Mouse (Mus musculus): ENCODE data around the gene Man1b1. TPM values are rescaled to one million over a fixed set of nuclear protein-coding genes. Genes with fewer than 3 reads are reported as not detected.

The Man1b1 gene
- polyA plus RNA-seq, 2 experiments: 6.6 to 25.4 TPM

- no peaks in the 10 kb centered on the region for H3K9me3 ChIP-seq (ENCODE audit: control insufficient read depth, low read length)
- no peaks in the 10 kb centered on the region; a peak in 1 of 4 replicates for H3K4me1 ChIP-seq (replicated peaks; ENCODE audit: control insufficient read depth in 2 of 2, insufficient read depth in 2 of 2, low read length in 1 of 2)
- H3K9ac ChIP-seq (replicated peaks): no peak overlapping the region
- no peak for ATAC-seq (ENCODE audit: insufficient read depth)
- 20% methylated on average over 3 of the region's 3 CpGs for WGBS (ENCODE audit: insufficient replicate concordance)
- H3K36me3 ChIP-seq (replicated peaks; ENCODE audit: control insufficient read depth, insufficient read depth, low read depth): no peaks in the 10 kb centered on the region
- H3K4me3 ChIP-seq (ENCODE audit: insufficient read depth in 1 of 2, low read depth in 2 of 2, low read length in 2 of 2): no peak overlapping the region
- peaks cover 60% of the 10 kb centered on the region for H3K27me3 ChIP-seq (ENCODE audit: control insufficient read depth, insufficient read depth, low read length)
- no peak for TF ChIP-seq CTCF (IDR thresholded peaks at IDR 0.05; ENCODE audit: low read depth)
- H3K4me2 ChIP-seq (ENCODE audit: low read depth): no peak overlapping the region
- DNase-seq (ENCODE audit: low read depth in 3 of 3, low spot score in 3 of 3): no peak
- H3K27ac ChIP-seq: no peak overlapping the region
These were observed 64.5 kb downstream of the Man1b1 start for GRCm38 (mm10) chr2:25396597-25396983.

GRCm38 (mm10) chr2:25397010-25397409 is 64.9 kb downstream of the Man1b1 start:
- H3K4me2 ChIP-seq (ENCODE audit: low read depth): no peak overlapping the region
- H3K27ac ChIP-seq: no peak overlapping the region
- peaks cover 63% of the 10 kb centered on the region for H3K27me3 ChIP-seq (ENCODE audit: control insufficient read depth, insufficient read depth, low read length)
- 29% methylated on average over 1 of the region's 1 CpGs for WGBS (ENCODE audit: insufficient replicate concordance)
- no peaks in the 10 kb centered on the region; a peak in 1 of 4 replicates for H3K4me1 ChIP-seq (replicated peaks; ENCODE audit: control insufficient read depth in 2 of 2, insufficient read depth in 2 of 2, low read length in 1 of 2)
- H3K9me3 ChIP-seq (ENCODE audit: control insufficient read depth, low read length): no peaks in the 10 kb centered on the region
- TF ChIP-seq EP300 (IDR thresholded peaks at IDR 0.05; ENCODE audit: low read depth) (no peak), CTCF (IDR thresholded peaks at IDR 0.05; ENCODE audit: low read depth) (no peak)
- H3K4me3 ChIP-seq (ENCODE audit: insufficient read depth in 1 of 2, low read depth in 2 of 2, low read length in 2 of 2): no peak overlapping the region
- H3K9ac ChIP-seq (replicated peaks): no peak overlapping the region
- no peaks in the 10 kb centered on the region for H3K36me3 ChIP-seq (replicated peaks; ENCODE audit: control insufficient read depth, insufficient read depth, low read depth)
- DNase-seq (ENCODE audit: low read depth in 3 of 3, low spot score in 3 of 3) (no peak), ATAC-seq (ENCODE audit: insufficient read depth) (no peak)

GRCm38 (mm10) chr2:25398065-25398464 is 65.9 kb downstream of the Man1b1 start:
- WGBS (ENCODE audit: insufficient replicate concordance): 66% methylated on average over 7 of the region's 7 CpGs
- H3K9me3 ChIP-seq (ENCODE audit: control insufficient read depth, low read length): no peaks in the 10 kb centered on the region
- no peak overlapping the region for H3K9ac ChIP-seq (replicated peaks)
- H3K27ac ChIP-seq: no peak overlapping the region
- no peaks in the 10 kb centered on the region for H3K36me3 ChIP-seq (replicated peaks; ENCODE audit: control insufficient read depth, insufficient read depth, low read depth)
- H3K4me1 ChIP-seq (replicated peaks; ENCODE audit: control insufficient read depth in 2 of 2, insufficient read depth in 2 of 2, low read length in 1 of 2): no peaks in the 10 kb centered on the region; a peak in 1 of 4 replicates
- TF ChIP-seq CTCF (IDR thresholded peaks at IDR 0.05; ENCODE audit: low read depth): no peak
- no peak for TF ChIP-seq EP300 (IDR thresholded peaks at IDR 0.05; ENCODE audit: low read depth)
- peaks cover 73% of the 10 kb centered on the region for H3K27me3 ChIP-seq (ENCODE audit: control insufficient read depth, insufficient read depth, low read length)
- H3K4me2 ChIP-seq (ENCODE audit: low read depth): no peak overlapping the region
- ATAC-seq (ENCODE audit: insufficient read depth) (no peak), DNase-seq (ENCODE audit: low read depth in 3 of 3, low spot score in 3 of 3) (no peak)
- H3K4me3 ChIP-seq (ENCODE audit: insufficient read depth in 1 of 2, low read depth in 2 of 2, low read length in 2 of 2): no peak overlapping the region

- 36% methylated on average over 8 of the region's 8 CpGs for WGBS (ENCODE audit: insufficient replicate concordance)
- H3K27me3 ChIP-seq (ENCODE audit: control insufficient read depth, insufficient read depth, low read length): peaks cover 82% of the 10 kb centered on the region
- no peak within 1 kb of the TSS for H3K4me3 ChIP-seq (ENCODE audit: insufficient read depth in 1 of 2, low read depth in 2 of 2, low read length in 2 of 2)
These were observed 66.9 kb downstream of the Man1b1 start, which contains the start of gene Npdc1 for GRCm38 (mm10) chr2:25399051-25399450. Npdc1 (plus strand) TSS chr2:25399351.

GRCm38 (mm10) chr2:25400291-25400690 is 68.2 kb downstream of the Man1b1 start:
- ATAC-seq (ENCODE audit: insufficient read depth) (no peak), DNase-seq (ENCODE audit: low read depth in 3 of 3, low spot score in 3 of 3) (no peak)
- 21% methylated on average over 16 of the region's 16 CpGs for WGBS (ENCODE audit: insufficient replicate concordance)
- Histone ChIP-seq H3K4me2 (ENCODE audit: low read depth) (no peak overlapping the region), H3K9ac (replicated peaks) (no peak overlapping the region), H3K27me3 (ENCODE audit: control insufficient read depth, insufficient read depth, low read length) (peaks cover 81% of the 10 kb centered on the region), H3K9me3 (ENCODE audit: control insufficient read depth, low read length) (no peaks in the 10 kb centered on the region), H3K4me1 (replicated peaks; ENCODE audit: control insufficient read depth in 2 of 2, insufficient read depth in 2 of 2, low read length in 1 of 2) (no peaks in the 10 kb centered on the region; a peak in 1 of 4 replicates), H3K27ac (no peak overlapping the region), H3K4me3 (ENCODE audit: insufficient read depth in 1 of 2, low read depth in 2 of 2, low read length in 2 of 2) (no peak overlapping the region), H3K36me3 (replicated peaks; ENCODE audit: control insufficient read depth, insufficient read depth, low read depth) (no peaks in the 10 kb centered on the region)
- TF ChIP-seq EP300 (IDR thresholded peaks at IDR 0.05; ENCODE audit: low read depth) (no peak), CTCF (IDR thresholded peaks at IDR 0.05; ENCODE audit: low read depth) (no peak)

More at GRCm38 (mm10) chr2:25399051-25399450, 66.9 kb downstream of the Man1b1 start, which contains the start of gene Npdc1:
- TF ChIP-seq EP300 (IDR thresholded peaks at IDR 0.05; ENCODE audit: low read depth): no peak
- TF ChIP-seq CTCF (IDR thresholded peaks at IDR 0.05; ENCODE audit: low read depth): no peak
- Histone ChIP-seq H3K27ac (no peak within 1 kb of the TSS), H3K4me2 (ENCODE audit: low read depth) (no peak within 1 kb of the TSS), H3K4me1 (replicated peaks; ENCODE audit: control insufficient read depth in 2 of 2, insufficient read depth in 2 of 2, low read length in 1 of 2) (no peaks in the 10 kb centered on the region; a peak in 1 of 4 replicates), H3K9ac (replicated peaks) (no peak within 1 kb of the TSS), H3K9me3 (ENCODE audit: control insufficient read depth, low read length) (no peaks in the 10 kb centered on the region), H3K36me3 (replicated peaks; ENCODE audit: control insufficient read depth, insufficient read depth, low read depth) (no peaks in the 10 kb centered on the region)
- no peak for ATAC-seq (ENCODE audit: insufficient read depth)
- no peak for DNase-seq (ENCODE audit: low read depth in 3 of 3, low spot score in 3 of 3)
